Mouse (Mus musculus): ENCODE results near the gene Ivl. TPM values are rescaled to one million over a fixed set of nuclear protein-coding genes. Genes with fewer than 3 reads are reported as not detected.

The Ivl gene
- polyA plus RNA-seq, 1 experiment from 2014 or later, result not detected

- WGBS, result 90% methylated on average over 3 of the region's 3 CpGs
These were observed 13.7 kb upstream of the Ivl start for GRCm38 (mm10) chr3:92587190-92587589.

GRCm38 (mm10) chr3:92585055-92585454 is 11.5 kb upstream of the Ivl start:
- no peak for ATAC-seq (replicated peaks; ENCODE audit: low FRiP score)

More at GRCm38 (mm10) chr3:92587190-92587589, 13.7 kb upstream of the Ivl start:
- Histone ChIP-seq H3K36me3 (ENCODE audit: control insufficient read depth, insufficient read depth, low read length) (no peaks in the 10 kb centered on the region), H3K4me1 (replicated peaks; ENCODE audit: control insufficient read depth, insufficient read depth, low read length) (no peaks in the 10 kb centered on the region), H3K27ac (ENCODE audit: low read depth, low read length) (no peak overlapping the region), H3K4me3 (ENCODE audit: low read depth, low read length) (no peak overlapping the region), H3K9ac (ENCODE audit: low read length) (no peak overlapping the region), H3K4me2 (ENCODE audit: low read depth, low read length, severe bottlenecking) (no peak overlapping the region), H3K9me3 (ENCODE audit: control insufficient read depth, low read length) (no peaks in the 10 kb centered on the region), H3K27me3 (ENCODE audit: control insufficient read depth, insufficient read depth, low read length) (no peaks in the 10 kb centered on the region)
- DNase-seq (ENCODE audit: low spot score), result no peak
- ATAC-seq (replicated peaks; ENCODE audit: low FRiP score), result no peak

GRCm38 (mm10) chr3:92583164-92583826 is 9.8 kb upstream of the Ivl start:
- DNase-seq (ENCODE audit: low spot score) (no peak), ATAC-seq (replicated peaks; ENCODE audit: low FRiP score) (no peak)

More at GRCm38 (mm10) chr3:92585055-92585454, 11.5 kb upstream of the Ivl start:
- no peaks in the 10 kb centered on the region for H3K9me3 ChIP-seq (ENCODE audit: control insufficient read depth, low read length)
- no peaks in the 10 kb centered on the region for H3K4me1 ChIP-seq (replicated peaks; ENCODE audit: control insufficient read depth, insufficient read depth, low read length)
- H3K27me3 ChIP-seq (ENCODE audit: control insufficient read depth, insufficient read depth, low read length), result no peaks in the 10 kb centered on the region
- no peak overlapping the region for H3K9ac ChIP-seq (ENCODE audit: low read length)
- no peak for DNase-seq (ENCODE audit: low spot score)
- H3K36me3 ChIP-seq (ENCODE audit: control insufficient read depth, insufficient read depth, low read length), result no peaks in the 10 kb centered on the region
- H3K4me2 ChIP-seq (ENCODE audit: low read depth, low read length, severe bottlenecking), result no peak overlapping the region
- no peak overlapping the region for H3K27ac ChIP-seq (ENCODE audit: low read depth, low read length)
- WGBS, result 70% methylated on average over 1 of the region's 1 CpGs
- H3K4me3 ChIP-seq (ENCODE audit: low read depth, low read length), result no peak overlapping the region

DNA sequence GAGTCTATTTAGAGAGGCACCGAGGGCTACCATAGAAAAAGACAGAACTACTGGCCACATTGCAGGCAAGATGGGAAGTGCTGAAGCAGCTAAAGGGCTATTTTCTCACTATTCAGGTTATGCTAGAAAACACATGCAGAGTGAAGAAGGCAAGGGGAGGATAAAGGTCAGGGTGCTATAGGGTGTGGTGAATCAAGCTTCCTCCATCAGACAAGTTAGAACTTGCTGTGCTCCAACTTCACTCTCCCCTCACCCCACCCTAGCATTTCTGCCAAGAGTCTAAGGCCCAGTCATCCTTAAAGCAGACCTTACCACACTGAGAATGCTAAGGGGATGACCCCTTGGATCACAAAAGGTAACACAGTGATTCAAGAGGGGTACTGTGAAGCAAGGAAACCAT is 6.0 kb upstream of the Ivl start:
- no peaks in the 10 kb centered on the region for H3K36me3 ChIP-seq (ENCODE audit: control insufficient read depth, insufficient read depth, low read length)
- no peaks in the 10 kb centered on the region for H3K27me3 ChIP-seq (ENCODE audit: control insufficient read depth, insufficient read depth, low read length)
- H3K4me1 ChIP-seq (replicated peaks; ENCODE audit: control insufficient read depth, insufficient read depth, low read length), result no peaks in the 10 kb centered on the region
- no peak overlapping the region for H3K9ac ChIP-seq (ENCODE audit: low read length)
- WGBS, result 71% methylated on average over 1 of the region's 1 CpGs
- ATAC-seq (replicated peaks; ENCODE audit: low FRiP score) (no peak), DNase-seq (ENCODE audit: low spot score) (no peak)
- H3K4me3 ChIP-seq (ENCODE audit: low read depth, low read length), result no peak overlapping the region
- no peaks in the 10 kb centered on the region for H3K9me3 ChIP-seq (ENCODE audit: control insufficient read depth, low read length)
- no peak overlapping the region for H3K4me2 ChIP-seq (ENCODE audit: low read depth, low read length, severe bottlenecking)
- no peak overlapping the region for H3K27ac ChIP-seq (ENCODE audit: low read depth, low read length)

More at GRCm38 (mm10) chr3:92583164-92583826, 9.8 kb upstream of the Ivl start:
- Histone ChIP-seq H3K27ac (ENCODE audit: low read depth, low read length) (no peak overlapping the region), H3K9me3 (ENCODE audit: control insufficient read depth, low read length) (no peaks in the 10 kb centered on the region), H3K36me3 (ENCODE audit: control insufficient read depth, insufficient read depth, low read length) (no peaks in the 10 kb centered on the region), H3K4me1 (replicated peaks; ENCODE audit: control insufficient read depth, insufficient read depth, low read length) (no peaks in the 10 kb centered on the region), H3K4me2 (ENCODE audit: low read depth, low read length, severe bottlenecking) (no peak overlapping the region), H3K9ac (ENCODE audit: low read length) (no peak overlapping the region), H3K27me3 (ENCODE audit: control insufficient read depth, insufficient read depth, low read length) (no peaks in the 10 kb centered on the region), H3K4me3 (ENCODE audit: low read depth, low read length) (no peak overlapping the region)
- WGBS, result 65% methylated on average over 3 of the region's 3 CpGs

DNA sequence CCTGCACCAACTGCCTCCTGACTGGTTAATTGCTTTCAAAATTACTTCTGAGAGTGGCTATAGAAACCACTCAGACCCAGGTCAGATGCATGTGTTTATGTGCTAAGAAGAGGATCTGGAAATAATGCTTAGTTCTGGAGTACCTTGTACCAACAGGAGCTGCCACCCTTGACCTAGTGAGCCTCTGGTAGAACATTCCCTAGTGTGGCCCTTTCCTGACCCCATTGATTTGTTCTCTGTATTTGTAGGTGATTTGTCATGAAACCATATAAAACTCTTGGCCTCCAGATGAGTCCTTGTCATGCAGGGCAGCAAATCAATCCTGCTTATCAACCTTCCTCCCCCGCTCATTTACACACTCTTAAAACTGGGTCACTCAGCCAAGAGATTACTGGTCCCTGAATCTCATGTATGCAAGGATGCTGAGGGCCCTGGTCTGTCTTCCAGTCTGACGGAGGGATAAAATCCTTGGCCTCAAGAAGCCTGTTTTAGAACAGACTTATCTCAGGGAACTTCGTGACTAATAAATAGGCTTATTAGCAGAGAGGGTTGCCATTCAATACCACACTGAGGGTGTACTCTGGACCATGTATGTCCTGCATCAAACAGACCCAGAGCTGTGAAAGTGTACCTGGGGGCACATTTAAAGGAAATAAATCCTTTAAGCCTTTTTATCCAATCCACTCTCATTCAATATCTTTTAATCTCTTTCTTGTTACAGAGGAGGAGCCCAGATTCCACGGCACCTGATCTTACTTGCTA is 5.3 kb upstream of the Ivl start:
- Histone ChIP-seq H3K4me3 (ENCODE audit: low read depth, low read length) (no peak overlapping the region), H3K9me3 (ENCODE audit: control insufficient read depth, low read length) (no peaks in the 10 kb centered on the region), H3K9ac (ENCODE audit: low read length) (no peak overlapping the region), H3K27me3 (ENCODE audit: control insufficient read depth, insufficient read depth, low read length) (no peaks in the 10 kb centered on the region), H3K4me1 (replicated peaks; ENCODE audit: control insufficient read depth, insufficient read depth, low read length) (no peaks in the 10 kb centered on the region), H3K4me2 (ENCODE audit: low read depth, low read length, severe bottlenecking) (no peak overlapping the region), H3K36me3 (ENCODE audit: control insufficient read depth, insufficient read depth, low read length) (no peaks in the 10 kb centered on the region), H3K27ac (ENCODE audit: low read depth, low read length) (no peak overlapping the region)
- 72% methylated on average over 4 of the region's 4 CpGs for WGBS
- no peak for ATAC-seq (replicated peaks; ENCODE audit: low FRiP score)
- no peak for DNase-seq (ENCODE audit: low spot score)

GRCm38 (mm10) chr3:92572514-92573155 is 900 bp downstream of the Ivl start:
- no peak for ATAC-seq (replicated peaks; ENCODE audit: low FRiP score)
- Histone ChIP-seq H3K27me3 (ENCODE audit: control insufficient read depth, insufficient read depth, low read length) (no peaks in the 10 kb centered on the region), H3K4me2 (ENCODE audit: low read depth, low read length, severe bottlenecking) (no peak overlapping the region), H3K36me3 (ENCODE audit: control insufficient read depth, insufficient read depth, low read length) (no peaks in the 10 kb centered on the region), H3K4me1 (replicated peaks; ENCODE audit: control insufficient read depth, insufficient read depth, low read length) (no peaks in the 10 kb centered on the region), H3K9me3 (ENCODE audit: control insufficient read depth, low read length) (no peaks in the 10 kb centered on the region), H3K27ac (ENCODE audit: low read depth, low read length) (no peak overlapping the region), H3K4me3 (ENCODE audit: low read depth, low read length) (no peak overlapping the region), H3K9ac (ENCODE audit: low read length) (no peak overlapping the region)
- no peak for DNase-seq (ENCODE audit: low spot score)
- 72% methylated on average over 2 of the region's 2 CpGs for whole genome bisulfite sequencing

DNA sequence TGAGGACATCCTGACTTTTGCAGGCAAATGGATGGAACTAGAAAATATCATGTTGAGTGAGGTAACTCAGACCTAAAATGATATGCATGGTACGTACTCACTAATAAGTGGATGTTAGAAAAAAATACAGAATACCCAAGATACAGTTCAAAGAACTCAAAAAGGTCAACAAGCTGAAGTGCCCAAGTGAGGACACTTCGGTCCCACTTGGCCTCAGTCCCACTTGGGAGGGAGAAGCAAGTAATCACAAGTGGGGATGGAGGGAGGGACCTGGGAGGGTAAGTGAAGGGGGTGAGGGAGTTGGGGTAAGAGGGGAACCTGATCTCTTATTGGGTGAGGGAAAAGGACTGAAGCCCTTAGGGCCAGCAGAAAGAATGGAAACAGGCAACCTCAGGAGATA is 4.8 kb downstream of the Ivl start:
- no peak for ATAC-seq (replicated peaks; ENCODE audit: low FRiP score)
- no peaks in the 10 kb centered on the region for H3K36me3 ChIP-seq (ENCODE audit: control insufficient read depth, insufficient read depth, low read length)
- no peaks in the 10 kb centered on the region for H3K9me3 ChIP-seq (ENCODE audit: control insufficient read depth, low read length)
- no peak overlapping the region for H3K9ac ChIP-seq (ENCODE audit: low read length)
- no peak overlapping the region for H3K4me2 ChIP-seq (ENCODE audit: low read depth, low read length, severe bottlenecking)
- no peak for DNase-seq (ENCODE audit: low spot score)
- no peak overlapping the region for H3K4me3 ChIP-seq (ENCODE audit: low read depth, low read length)
- H3K27ac ChIP-seq (ENCODE audit: low read depth, low read length), result no peak overlapping the region
- WGBS, result 92% methylated on average over 2 of the region's 2 CpGs
- no peaks in the 10 kb centered on the region for H3K4me1 ChIP-seq (replicated peaks; ENCODE audit: control insufficient read depth, insufficient read depth, low read length)
- no peaks in the 10 kb centered on the region for H3K27me3 ChIP-seq (ENCODE audit: control insufficient read depth, insufficient read depth, low read length)

DNA sequence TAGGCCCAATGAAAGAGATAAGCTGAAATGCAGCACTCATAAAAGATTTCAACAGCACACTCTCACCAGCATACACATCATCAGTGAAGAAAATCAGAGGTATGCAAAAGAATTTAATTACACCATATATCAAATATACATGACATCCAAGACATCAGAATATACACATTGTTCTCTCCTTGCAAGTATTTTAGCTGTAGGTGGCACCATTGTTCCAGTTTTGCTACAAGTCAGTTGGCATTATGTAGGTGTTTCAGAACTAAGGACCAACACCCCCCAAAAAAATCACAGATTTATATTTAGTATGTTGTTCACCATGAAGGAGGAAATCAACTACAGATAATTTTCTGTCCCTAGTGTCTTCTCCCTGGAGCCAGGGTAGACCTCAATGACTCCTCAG is 8.1 kb downstream of the Ivl start:
- Histone ChIP-seq H3K27ac (ENCODE audit: low read depth, low read length) (no peak overlapping the region), H3K9ac (ENCODE audit: low read length) (no peak overlapping the region), H3K9me3 (ENCODE audit: control insufficient read depth, low read length) (no peaks in the 10 kb centered on the region), H3K4me3 (ENCODE audit: low read depth, low read length) (no peak overlapping the region), H3K36me3 (ENCODE audit: control insufficient read depth, insufficient read depth, low read length) (no peaks in the 10 kb centered on the region), H3K27me3 (ENCODE audit: control insufficient read depth, insufficient read depth, low read length) (no peaks in the 10 kb centered on the region), H3K4me1 (replicated peaks; ENCODE audit: control insufficient read depth, insufficient read depth, low read length) (no peaks in the 10 kb centered on the region), H3K4me2 (ENCODE audit: low read depth, low read length, severe bottlenecking) (no peak overlapping the region)
- DNase-seq (ENCODE audit: low spot score) (no peak), ATAC-seq (replicated peaks; ENCODE audit: low FRiP score) (no peak)

Data from forebrain, embryonic 11.5 days (tissue).